Mouse (Mus musculus) kidney, embryonic 14.5 days (tissue): Measurements from ENCODE around the gene Jmjd8. TPM values are rescaled to one million over a fixed set of nuclear protein-coding genes. Genes with fewer than 3 reads are reported as not detected.
"Not testable (repeated sequence)": the region's sequence is repeated elsewhere in the genome, so short reads cannot be mapped to it uniquely, and the experiment has no call there.

Experiments used
- ATAC-seq: fragments of 200-750 bp; cut with Nextera tagmentation; 2 replicates; pipeline ENCODE4 v1.8.0; 2017; ENCODE audit warnings: moderate number of reproducible peaks, mild to moderate bottlenecking, moderate TSS enrichment, moderate library complexity; ENCODE audit not compliant: low FRiP score, low TSS enrichment
- H3K27ac ChIP-seq: fragments of 300-500 bp; sonication (generic); 2 replicates; pipeline ENCODE4 v1.5.1; 2014; ENCODE audit warnings: low read depth, mild to moderate bottlenecking, low read length, moderate library complexity, mixed read lengths
- H3K27me3 ChIP-seq: fragments of 300-500 bp; sonication (generic); 2 replicates; pipeline ENCODE4 v1.6.1; 2014; ENCODE audit warnings: mild to moderate bottlenecking, low read length; ENCODE audit not compliant: control insufficient read depth, insufficient read depth
- H3K36me3 ChIP-seq: fragments of 300-500 bp; sonication (generic); 2 replicates; pipeline ENCODE4 v1.6.1; 2014; ENCODE audit warnings: low read length, mixed read lengths; ENCODE audit not compliant: control insufficient read depth, insufficient read depth
- H3K4me1 ChIP-seq: fragments of 300-500 bp; sonication (generic); 2 replicates; pipeline ENCODE4 v1.6.1; 2014; ENCODE audit warnings: low read length, mixed read lengths; ENCODE audit not compliant: control insufficient read depth, insufficient read depth
- H3K4me2 ChIP-seq: fragments of 300-500 bp; sonication (generic); replicated peaks from 2 replicates; pipeline ENCODE4 v1.6.1; 2014; ENCODE audit warnings: low read depth, mild to moderate bottlenecking, low read length
- H3K4me3 ChIP-seq: fragments of 300-500 bp; sonication (generic); 2 replicates; pipeline ENCODE4 v1.5.1; 2014; ENCODE audit warnings: mild to moderate bottlenecking, low read length
- H3K9ac ChIP-seq: fragments of 300-500 bp; sonication (generic); 2 replicates; pipeline ENCODE4 v1.6.1; 2014; ENCODE audit warnings: low read depth, mild to moderate bottlenecking, low read length, moderate library complexity
- H3K9me3 ChIP-seq: fragments of 300-500 bp; sonication (generic); 2 replicates; pipeline ENCODE4 v1.6.1; 2016; ENCODE audit warnings: low read length; ENCODE audit not compliant: control insufficient read depth
- WGBS: fragments of 180-500 bp; shearing (Covaris S2); extraction: QIAGEN DNeasy Blood & Tissue Kit; methylation state at CpG from one replicate; pipeline ENCODE4 v1.1.7; 2014; 5-methylcytosine and 5-hydroxymethylcytosine counted together
- polyA plus RNA-seq: library from polyadenylated mRNA; unstranded; fragments of >200 nt; fragmentation: Nextera tagmentation; extraction: Ambion mirVana; gene quantifications from 2 replicates; pipeline ENCODE4 v1.2.1, GENCODE M21; 2014

Gene Jmjd8
- polyA plus RNA-seq, 1 experiment from 2014 or later: 45.7 TPM

GRCm38 (mm10) chr17:25802825-25803517 lies 25.7 kb upstream of the Jmjd8 start:
- Histone ChIP-seq H3K36me3 (no peaks in the 10 kb centered on the region), H3K9me3 (no peaks in the 10 kb centered on the region), H3K4me2 (no peak overlapping the region), H3K4me1 (no peaks in the 10 kb centered on the region), H3K9ac (peak overlapping the region; percentile 40; the same call in 1 of the 2 replicates), H3K27me3 (peaks cover 2% of the 10 kb centered on the region), H3K4me3 (no peak overlapping the region), H3K27ac (no peak overlapping the region)
- WGBS: 12% methylated on average over 10 of the region's 10 CpGs
- ATAC-seq: no peak; the same call in 1 of the 2 replicates

GRCm38 (mm10) chr17:25806507-25806906 lies 22.2 kb upstream of the Jmjd8 start:
- no peak for ATAC-seq
- Histone ChIP-seq H3K9ac (no peak overlapping the region), H3K36me3 (no peaks in the 10 kb centered on the region), H3K27ac (no peak overlapping the region), H3K27me3 (peaks cover 27% of the 10 kb centered on the region), H3K4me2 (no peak overlapping the region), H3K4me1 (peaks cover 8% of the 10 kb centered on the region), H3K4me3 (no peak overlapping the region), H3K9me3 (no peaks in the 10 kb centered on the region)
- WGBS: 79% methylated on average over 4 of the region's 4 CpGs

- not testable (repeated sequence) for H3K4me2 ChIP-seq, ATAC-seq, H3K4me1 ChIP-seq, H3K4me3 ChIP-seq, H3K36me3 ChIP-seq, H3K9ac ChIP-seq, H3K27ac ChIP-seq, H3K9me3 ChIP-seq
- 55% methylated on average over 2 of the region's 2 CpGs for WGBS
- peaks cover 27% of the 10 kb centered on the region for H3K27me3 ChIP-seq
Measured at GRCm38 (mm10) chr17:25807452-25807851, 21.2 kb upstream of the Jmjd8 start.

GRCm38 (mm10) chr17:25808028-25808427 lies 20.6 kb upstream of the Jmjd8 start:
- ATAC-seq: no peak
- WGBS: 43% methylated on average over 5 of the region's 5 CpGs
- Histone ChIP-seq H3K4me2 (no peak overlapping the region), H3K4me3 (no peak overlapping the region; the same call in 1 of the 2 replicates), H3K27ac (no peak overlapping the region), H3K9me3 (no peaks in the 10 kb centered on the region), H3K36me3 (no peaks in the 10 kb centered on the region), H3K4me1 (peaks cover 8% of the 10 kb centered on the region), H3K27me3 (peaks cover 27% of the 10 kb centered on the region), H3K9ac (no peak overlapping the region)

GRCm38 (mm10) chr17:25808789-25809605 lies 19.7 kb upstream of the Jmjd8 start, which contains the start of gene Fbxl16:
Gene Fbxl16 (plus strand): TSS chr17:25809085.
- peak within 1 kb of the TSS; percentile 68 for H3K4me3 ChIP-seq
- peak; percentile 82 for ATAC-seq
- WGBS: under 1% methylated on average over 89 of the region's 100 CpGs
- peaks cover 12% of the 10 kb centered on the region for H3K4me1 ChIP-seq
- peaks cover 27% of the 10 kb centered on the region for H3K27me3 ChIP-seq
- peak within 1 kb of the TSS; percentile 63 for H3K9ac ChIP-seq
- no peak within 1 kb of the TSS for H3K27ac ChIP-seq
- H3K36me3 ChIP-seq: no peaks in the 10 kb centered on the region
- H3K4me2 ChIP-seq: peak within 1 kb of the TSS; percentile 99
- H3K9me3 ChIP-seq: no peaks in the 10 kb centered on the region

GRCm38 (mm10) chr17:25809606-25810340 lies 18.9 kb upstream of the Jmjd8 start:
- Histone ChIP-seq H3K4me1 (peaks cover 12% of the 10 kb centered on the region), H3K9ac (peak overlapping the region; percentile 63), H3K27me3 (peaks cover 27% of the 10 kb centered on the region), H3K4me2 (peak overlapping the region; percentile 99), H3K36me3 (no peaks in the 10 kb centered on the region), H3K4me3 (peak overlapping the region; percentile 68), H3K27ac (no peak overlapping the region), H3K9me3 (no peaks in the 10 kb centered on the region)
- peak; percentile 41; the same call in 1 of the 2 replicates for ATAC-seq
- 7% methylated on average over 25 of the region's 25 CpGs for whole genome bisulfite sequencing

- Histone ChIP-seq H3K4me2 (no peak overlapping the region), H3K4me1 (peaks cover 12% of the 10 kb centered on the region), H3K36me3 (no peaks in the 10 kb centered on the region), H3K27ac (no peak overlapping the region), H3K9me3 (no peaks in the 10 kb centered on the region), H3K27me3 (peaks cover 27% of the 10 kb centered on the region), H3K4me3 (no peak overlapping the region), H3K9ac (no peak overlapping the region)
- ATAC-seq: no peak
- WGBS: 71% methylated on average over 4 of the region's 4 CpGs
Measured at GRCm38 (mm10) chr17:25810890-25811289, 17.8 kb upstream of the Jmjd8 start.

- Histone ChIP-seq H3K4me2 (no peak overlapping the region; the same call in 1 of the 2 replicates), H3K9ac (no peak overlapping the region), H3K27me3 (peaks cover 34% of the 10 kb centered on the region), H3K27ac (no peak overlapping the region), H3K9me3 (no peaks in the 10 kb centered on the region), H3K4me1 (peaks cover 12% of the 10 kb centered on the region), H3K4me3 (no peak overlapping the region), H3K36me3 (no peaks in the 10 kb centered on the region)
- ATAC-seq: peak; percentile 41; the same call in 1 of the 2 replicates
- 1% methylated on average over 20 of the region's 20 CpGs for WGBS
Measured at GRCm38 (mm10) chr17:25813471-25813870, 15.2 kb upstream of the Jmjd8 start.
